Mouse (Mus musculus): Measurements from ENCODE around the gene Spen. TPM values are rescaled to one million over a fixed set of nuclear protein-coding genes. Genes with fewer than 3 reads are reported as not detected.
"Not testable (repeated sequence)": the region's sequence is repeated elsewhere in the genome, so short reads cannot be mapped to it uniquely, and the experiment has no call there.

The Spen gene
- polyA plus RNA-seq (2012; rRNA removed) = 6.9 and 13.5 TPM in 2 replicates

DNA sequence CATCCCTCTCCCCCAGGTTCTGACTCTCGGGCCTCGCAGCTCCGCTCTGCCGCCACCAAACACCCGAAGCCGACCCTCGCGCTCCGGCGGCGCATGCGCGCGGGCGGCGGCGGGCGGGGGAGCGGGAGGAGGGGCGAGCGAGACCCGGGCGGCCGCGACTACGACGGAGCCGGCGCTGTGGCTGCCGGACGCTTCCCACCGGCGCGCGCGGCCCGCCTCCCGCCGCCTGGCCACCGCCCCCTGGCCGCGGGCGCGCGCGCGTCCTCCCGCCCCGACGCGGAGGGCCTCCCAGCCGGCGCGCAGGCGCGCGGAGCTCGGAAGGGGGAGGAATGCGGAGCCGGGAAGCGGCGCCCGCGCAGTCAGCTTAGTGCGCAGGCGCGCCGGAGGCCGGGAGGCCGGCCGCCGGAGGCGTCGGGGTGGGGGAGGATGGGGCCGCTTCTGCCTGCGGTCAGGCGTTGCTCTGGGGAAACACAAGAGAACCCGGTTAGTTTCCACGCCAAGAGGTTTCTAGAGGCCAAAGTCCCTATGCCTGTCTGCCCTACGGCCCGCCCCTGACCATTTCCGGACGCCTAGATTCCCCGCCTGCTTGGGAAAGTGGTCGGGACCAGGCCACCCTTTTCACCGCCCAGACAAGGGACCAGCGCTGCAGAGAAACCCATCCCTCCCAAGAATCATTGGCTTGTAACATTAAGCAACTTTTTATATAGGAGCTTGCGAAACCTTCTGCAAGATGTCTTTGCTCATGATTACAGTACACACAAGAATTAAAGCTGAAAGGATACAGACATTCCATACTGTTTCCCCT lies at the start of gene Spen:
TSS of gene Spen (minus strand) at position 190 of the 805 bp plus-strand sequence.
- DNase-seq (ENCODE audit: low read depth) = no peak

DNA sequence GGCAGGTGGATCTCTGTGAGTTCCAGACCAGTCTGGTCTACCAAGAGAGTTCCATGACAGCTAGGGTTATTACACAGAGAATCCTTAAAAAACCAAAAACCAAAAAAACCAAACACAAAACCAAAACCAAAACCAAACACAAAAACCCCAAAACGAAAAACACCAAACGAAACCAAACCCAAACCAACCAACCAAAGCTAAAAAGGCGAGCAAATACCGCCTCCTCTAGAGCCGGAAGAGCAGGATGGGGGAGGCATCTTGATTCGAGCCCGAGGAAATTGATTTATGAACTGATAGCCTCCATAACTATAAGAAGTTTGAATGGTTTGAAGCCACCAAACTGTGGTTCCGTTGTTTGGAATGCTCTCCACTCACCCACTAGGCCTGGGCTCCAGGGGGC lies 45.5 kb upstream of the Spen start:
- DNase-seq (ENCODE audit: low read depth) = no peak

GRCm38 (mm10) chr4:141581051-141581450 lies 42.7 kb upstream of the Spen start:
- DNase-seq (ENCODE audit: low read depth) = no peak

DNA sequence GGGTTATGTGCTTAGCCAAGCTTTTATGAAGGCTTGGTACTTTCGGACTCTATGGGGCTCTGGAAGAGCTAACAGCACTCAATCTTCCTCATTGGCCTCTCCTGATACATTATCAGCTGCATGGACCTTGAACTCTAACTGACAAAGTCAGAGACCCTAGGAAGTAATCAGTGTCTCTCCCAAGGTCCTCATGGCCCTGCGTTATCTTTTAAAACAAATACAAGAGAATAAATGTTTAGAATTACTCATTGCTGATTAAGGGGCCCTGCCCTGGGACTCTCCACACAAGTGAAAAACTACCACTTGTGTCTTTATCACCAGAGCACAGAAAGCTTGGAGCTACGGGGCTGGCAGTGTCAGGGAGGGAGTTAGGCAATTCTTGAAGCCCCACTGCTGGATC lies 40.4 kb upstream of the Spen start:
- no peak for DNase-seq (ENCODE audit: low read depth)

DNA sequence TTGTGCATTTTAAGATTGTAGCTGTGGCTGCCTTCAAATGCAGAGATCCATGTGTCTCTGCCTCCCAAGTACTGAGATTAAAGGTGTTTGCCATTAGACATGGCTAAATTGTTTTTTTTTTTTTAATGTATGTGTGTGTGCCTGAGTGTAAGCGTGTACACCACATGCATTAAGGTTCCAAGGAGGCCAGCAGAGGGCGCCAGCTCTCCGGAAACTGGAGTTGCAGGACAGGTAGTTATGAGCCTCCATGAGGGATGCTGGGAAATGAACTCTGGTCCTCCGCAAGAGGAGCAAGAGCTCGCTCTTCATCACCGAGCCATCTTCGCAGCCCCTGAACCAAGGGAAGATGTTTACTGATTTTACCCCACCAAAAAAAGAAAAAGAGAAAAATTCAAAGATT lies 38.5 kb upstream of the Spen start:
- DNase-seq (ENCODE audit: low read depth) = no peak

GRCm38 (mm10) chr4:141576404-141576803 lies 38.0 kb upstream of the Spen start:
- no peak for DNase-seq (ENCODE audit: low read depth)

DNA sequence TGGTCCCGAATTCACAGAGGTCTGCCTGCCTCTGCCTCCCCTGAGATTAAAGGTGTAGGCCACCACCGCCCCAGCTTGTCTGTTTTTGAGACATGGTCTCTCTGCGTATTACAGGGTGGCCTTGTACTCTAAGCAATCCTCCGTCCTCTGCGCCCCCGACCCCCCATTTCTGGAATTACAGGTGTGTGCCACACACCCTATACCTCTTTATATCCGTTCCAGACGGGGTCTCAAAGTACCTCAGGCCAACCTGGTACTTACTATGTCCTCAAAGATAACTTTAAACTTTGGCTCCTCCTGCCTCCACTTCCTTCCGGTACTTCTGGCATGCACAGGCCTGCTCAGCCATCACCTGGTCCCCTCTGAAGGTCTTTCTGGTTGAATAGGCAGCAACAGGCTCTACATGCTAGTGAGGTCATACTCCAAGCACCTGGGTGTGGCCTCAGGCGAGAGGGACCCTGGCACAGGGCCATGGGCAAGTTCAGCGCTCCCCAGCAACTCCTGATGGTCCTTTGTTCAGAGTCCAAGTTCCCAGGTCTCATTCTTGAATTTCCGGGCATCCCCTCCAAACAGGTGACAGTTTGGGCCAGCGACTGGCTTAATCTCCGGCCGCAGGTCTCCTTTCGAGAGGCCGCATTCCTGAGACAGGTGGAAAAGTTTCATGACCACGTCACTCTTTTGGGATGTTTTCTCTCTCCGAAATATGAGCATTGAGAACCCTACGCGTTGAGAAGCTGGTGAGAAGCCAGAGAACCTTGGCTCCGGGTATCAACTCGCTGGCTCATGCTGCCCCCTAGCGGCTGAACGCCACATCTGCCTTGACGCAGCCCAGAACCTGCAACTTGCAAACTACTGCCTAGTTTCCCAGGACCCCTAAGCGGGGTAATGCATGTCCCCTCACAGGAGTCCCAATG lies 36.6 kb upstream of the Spen start:
- DNase-seq (ENCODE audit: low read depth) = no peak

DNA sequence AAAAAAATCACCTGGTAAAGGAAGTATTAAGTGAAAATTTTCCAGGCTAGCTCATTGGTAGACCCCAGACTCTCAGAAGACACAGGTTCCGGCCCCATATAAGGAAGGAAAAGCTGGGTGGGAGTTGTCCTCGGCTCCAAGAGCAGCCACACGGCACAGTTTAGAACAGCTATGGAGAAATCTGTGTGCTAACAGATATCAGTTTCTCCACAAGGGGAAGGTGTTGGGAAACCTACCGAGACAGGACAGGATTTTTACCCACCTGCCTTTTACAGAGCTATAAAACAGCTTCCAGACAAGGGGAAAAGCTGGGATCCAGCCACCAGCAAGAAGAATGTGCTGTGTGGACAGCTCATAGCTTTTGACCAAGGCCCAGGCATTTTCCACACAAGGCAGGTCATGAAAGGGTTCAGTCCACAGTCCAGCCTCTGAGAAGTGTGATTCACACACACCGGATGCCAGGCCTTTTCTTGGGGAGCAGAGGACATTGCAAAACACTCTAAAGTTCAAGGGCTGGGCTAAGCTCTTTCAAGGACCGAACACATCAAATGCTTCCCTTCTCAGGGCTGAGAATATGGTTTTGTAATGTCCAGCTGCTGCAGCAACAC lies 35.1 kb upstream of the Spen start:
- DNase-seq (ENCODE audit: low read depth) = no peak

- no peak for DNase-seq (ENCODE audit: low read depth)
Observed at GRCm38 (mm10) chr4:141572668-141573358, 34.4 kb upstream of the Spen start.

DNA sequence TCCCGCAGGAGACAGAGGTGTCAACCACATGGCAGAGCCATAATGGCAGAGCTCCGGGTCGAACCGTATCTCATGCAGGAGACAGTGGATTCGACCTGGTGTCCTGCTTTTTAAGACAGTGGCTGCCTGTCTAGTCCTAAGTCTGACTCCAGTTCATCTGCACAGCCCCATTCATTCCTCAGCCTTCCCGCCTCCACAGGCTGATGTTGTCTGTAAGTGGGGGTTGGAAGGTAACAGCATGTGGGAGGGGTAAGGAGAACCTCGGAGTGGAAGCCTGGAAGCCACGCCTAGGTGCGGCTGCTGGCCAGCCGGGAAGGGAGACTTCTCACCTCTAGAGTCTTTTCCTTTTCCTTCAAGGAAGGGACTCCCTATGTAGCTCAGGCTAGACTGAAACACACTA lies 33.5 kb upstream of the Spen start:
- DNase-seq (ENCODE audit: low read depth) = no peak

- DNase-seq (ENCODE audit: low read depth) = no peak
Observed at GRCm38 (mm10) chr4:141571337-141571739, 32.9 kb upstream of the Spen start.

DNA sequence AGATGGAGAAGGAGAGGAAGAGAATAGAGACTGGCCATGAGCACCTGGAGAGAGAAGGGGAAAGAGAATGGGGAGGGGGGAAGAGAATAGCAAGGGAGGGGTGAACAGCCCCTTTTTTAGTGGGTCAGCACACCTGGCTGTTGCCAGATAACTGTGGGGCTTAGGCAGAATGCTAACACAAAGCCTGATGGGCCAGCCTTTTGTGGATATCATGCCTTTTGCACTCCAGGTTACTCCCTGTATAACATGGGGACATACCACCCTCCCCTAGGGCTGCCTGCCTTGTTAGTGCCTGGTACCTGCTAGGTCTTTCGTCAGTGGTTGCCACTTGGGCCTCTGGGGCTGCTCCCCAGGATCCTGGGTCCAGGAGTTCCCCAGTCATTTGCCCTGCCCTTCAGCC lies 32.4 kb upstream of the Spen start:
- DNase-seq (ENCODE audit: low read depth) = no peak

DNA sequence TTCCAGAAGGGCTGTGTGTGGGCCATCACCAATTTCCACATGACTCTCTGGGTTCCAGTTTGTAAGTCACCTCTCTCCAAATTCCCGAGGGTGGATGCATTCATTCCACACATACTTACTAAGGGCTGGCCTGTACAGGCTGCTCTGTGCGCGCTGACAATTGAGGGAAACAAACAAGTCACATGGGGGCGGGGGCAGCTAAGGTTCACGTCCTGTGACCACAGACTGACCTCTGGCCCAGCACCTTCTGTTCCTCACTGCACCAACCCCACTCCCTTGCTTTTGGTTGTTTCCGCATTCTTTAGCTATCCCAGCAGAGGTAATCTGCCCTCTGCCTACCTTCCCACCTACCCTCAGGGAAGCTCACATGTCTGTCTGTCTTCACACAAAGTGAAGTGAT lies 31.6 kb upstream of the Spen start:
- no peak for DNase-seq (ENCODE audit: low read depth)

DNA sequence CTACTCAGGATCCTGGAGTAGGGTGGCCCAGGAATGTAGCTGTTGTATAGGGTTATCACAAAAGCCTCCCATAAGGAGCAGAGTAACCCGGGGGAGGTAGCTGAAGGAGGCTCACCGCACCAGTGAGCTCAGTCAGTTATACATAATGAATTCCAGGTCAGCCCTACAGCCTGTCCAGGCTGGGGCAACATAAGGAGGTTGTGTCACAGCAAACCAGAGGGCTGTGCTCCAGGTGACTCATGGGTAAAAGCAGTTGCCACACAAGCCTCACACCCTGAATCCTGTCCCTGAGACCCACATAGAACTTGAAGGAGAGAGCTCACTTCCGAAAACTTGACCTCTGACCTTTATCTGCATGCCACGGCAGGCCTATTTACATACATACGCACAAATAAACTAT lies 30.6 kb upstream of the Spen start:
- DNase-seq (ENCODE audit: low read depth) = no peak

GRCm38 (mm10) chr4:141567174-141567573 lies 28.8 kb upstream of the Spen start:
- DNase-seq (ENCODE audit: low read depth) = not testable (repeated sequence)

DNA sequence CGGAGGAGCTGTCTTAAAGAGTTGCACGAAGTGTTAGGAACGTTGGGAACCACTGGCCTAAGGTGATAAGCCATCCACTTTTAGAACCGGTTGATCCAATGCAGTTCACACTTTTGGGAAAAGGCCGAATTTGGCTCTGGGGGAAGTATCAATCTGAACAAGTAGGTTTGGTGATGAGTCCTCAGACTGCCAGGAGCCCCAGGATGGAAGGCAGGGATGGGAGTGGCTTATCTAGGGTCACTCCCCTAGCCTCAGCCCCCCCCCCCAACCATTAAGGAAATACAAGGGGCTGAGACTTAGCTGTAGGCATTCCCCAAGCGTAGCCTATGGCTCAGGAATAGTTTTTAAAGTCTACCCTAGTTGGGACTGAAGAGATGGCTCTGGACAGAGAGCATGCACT lies 27.8 kb upstream of the Spen start:
- no peak for DNase-seq (ENCODE audit: low read depth)

GRCm38 (mm10) chr4:141565325-141565724 lies 26.9 kb upstream of the Spen start:
- DNase-seq (ENCODE audit: low read depth) = no peak

- no peak for DNase-seq (ENCODE audit: low read depth)
Observed at GRCm38 (mm10) chr4:141564660-141565059, 26.3 kb upstream of the Spen start.

- no peak for DNase-seq (ENCODE audit: low read depth)
Observed at GRCm38 (mm10) chr4:141564209-141564608, 25.8 kb upstream of the Spen start.

GRCm38 (mm10) chr4:141562281-141562680 lies 23.9 kb upstream of the Spen start:
- DNase-seq (ENCODE audit: low read depth) = no peak

- DNase-seq (ENCODE audit: low read depth) = not testable (repeated sequence)
Observed at GRCm38 (mm10) chr4:141561331-141561919, 23.0 kb upstream of the Spen start.

Data from gonadal fat pad, adult 2 months (tissue).